Comparison of ENCODE assay signal across 14 mouse cellular contexts in the genomic region with DNA sequence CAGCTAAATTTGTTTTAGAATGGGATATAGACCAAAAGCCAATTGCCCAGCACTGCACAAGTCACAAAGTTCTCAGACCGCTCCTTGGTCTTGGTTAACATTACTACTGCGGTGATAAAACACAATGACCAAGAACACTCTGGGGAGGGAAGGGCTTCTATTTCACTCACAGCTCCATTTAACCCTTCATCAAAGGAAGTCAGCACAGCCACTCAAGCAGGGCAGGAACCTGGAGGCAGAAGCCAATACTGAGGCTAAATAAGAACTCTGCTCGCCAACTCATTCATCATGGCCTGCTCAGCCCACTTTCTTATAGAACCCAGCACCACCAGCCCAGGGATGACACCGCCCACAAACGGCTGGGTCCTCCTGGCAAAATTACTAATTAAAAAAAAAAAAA.
"Had no signal": no experiment of that assay in that cellular context is flagged by ENCODE, and none has a peak within 500 bp of the region (broad histone marks: within the 10 kb centered on the region; RNA-seq: fewer than 3 reads in every experiment).

No protein-coding gene starts in this region.

- H3K9me3 ChIP-seq: limb, embryonic 10.5 days; liver, embryonic 15.5 days; midbrain, embryonic 15.5 days had no signal

- H3K27me3 ChIP-seq: liver, embryonic 15.5 days; midbrain, embryonic 15.5 days had no signal

- H3K4me1 ChIP-seq: liver, embryonic 15.5 days had no signal

- H3K27ac ChIP-seq: left cerebral cortex, adult 2 months; limb, embryonic 10.5 days; liver, embryonic 15.5 days; midbrain, embryonic 15.5 days had no signal

- ATAC-seq: lung, postnatal 0 days; midbrain, embryonic 15.5 days had no signal

- DNase-seq: kidney, postnatal 14 days; lung, adult 2 months; lung, postnatal 4 days; right cerebral cortex, adult 18-20 months; right cerebral cortex, postnatal 25 days; thymus, postnatal 36 days had no signal

- H3K9ac ChIP-seq: liver, embryonic 15.5 days; midbrain, embryonic 15.5 days had no signal

- H3K4me2 ChIP-seq: liver, embryonic 11.5 days; liver, embryonic 15.5 days; midbrain, embryonic 11.5 days; midbrain, embryonic 15.5 days had no signal

- H3K4me3 ChIP-seq: left cerebral cortex, adult 2 months; limb, embryonic 10.5 days; liver, embryonic 15.5 days; megakaryocyte, embryonic 14.5 days; midbrain, embryonic 15.5 days had no signal

- H3K36me3 ChIP-seq: limb, embryonic 10.5 days; liver, embryonic 15.5 days; midbrain, embryonic 15.5 days had no signal
